Mouse (Mus musculus) Muller cell, postnatal 12 days (primary cell): ENCODE data around the gene Wdsub1.

Experiments
- DNase-seq: peaks from one replicate; pipeline ENCODE4 v3.0.0-alpha.2; 2015; ENCODE audit errors: inconsistent ontology term

The Wdsub1 gene

GRCm38 (mm10) chr2:59805595-59805994 is 76.8 kb downstream of the Wdsub1 start:
- no peak for DNase-seq

GRCm38 (mm10) chr2:59802722-59803387 is 79.5 kb downstream of the Wdsub1 start:
- DNase-seq = no peak
